Mouse (Mus musculus) stomach, embryonic 16.5 days (tissue): ENCODE measurements around the gene Rasgef1c. TPM values are rescaled to one million over a fixed set of nuclear protein-coding genes. Genes with fewer than 3 reads are reported as not detected.
A peak's percentile ranks its signal among the peaks of the same experiment; 100 is the strongest.

Experiments
- ATAC-seq: fragments of 200-750 bp; cut with Nextera tagmentation; 2 replicates; pipeline ENCODE4 v1.8.0; 2017; ENCODE audit warnings: moderate number of reproducible peaks, moderate TSS enrichment; ENCODE audit not compliant: insufficient read depth, low FRiP score
- H3K27ac ChIP-seq: fragments of 300-500 bp; sonication (generic); 2 replicates; pipeline ENCODE4 v1.5.1; 2014; ENCODE audit warnings: low read length
- H3K27me3 ChIP-seq: fragments of 300-500 bp; sonication (generic); 2 replicates; pipeline ENCODE4 v1.6.1; 2014; ENCODE audit warnings: low read length, control low read depth, mixed read lengths; ENCODE audit not compliant: control insufficient read depth, insufficient read depth
- H3K36me3 ChIP-seq: fragments of 300-500 bp; sonication (generic); 2 replicates; pipeline ENCODE4 v1.6.1; 2014; ENCODE audit warnings: low read length; ENCODE audit not compliant: control insufficient read depth, insufficient read depth
- H3K4me1 ChIP-seq: fragments of 300-500 bp; sonication (generic); 2 replicates; pipeline ENCODE4 v1.6.1; 2014; ENCODE audit warnings: low read length, control low read depth, mixed read lengths; ENCODE audit not compliant: control insufficient read depth, insufficient read depth
- H3K4me2 ChIP-seq: fragments of 300-500 bp; sonication (generic); 2 replicates; pipeline ENCODE4 v1.6.1; 2014; ENCODE audit warnings: low read depth, low read length, mixed read lengths
- H3K4me3 ChIP-seq: fragments of 300-500 bp; sonication (generic); replicated peaks from 2 replicates; pipeline ENCODE4 v1.5.1; 2014; ENCODE audit warnings: mild to moderate bottlenecking, low read length
- H3K9ac ChIP-seq: fragments of 300-500 bp; sonication (generic); 2 replicates; pipeline ENCODE4 v1.6.1; 2014; ENCODE audit warnings: low read length
- H3K9me3 ChIP-seq: fragments of 300-500 bp; sonication (generic); replicated peaks from 2 replicates; pipeline ENCODE4 v1.6.1; 2016; ENCODE audit warnings: low read length, control low read depth; ENCODE audit not compliant: control insufficient read depth
- WGBS: fragments of 180-500 bp; shearing (Covaris S2); extraction: QIAGEN DNeasy Blood & Tissue Kit; methylation state at CpG from one replicate; pipeline ENCODE4 v1.1.7; 2014; 5-methylcytosine and 5-hydroxymethylcytosine counted together
- polyA plus RNA-seq: library from polyadenylated mRNA; unstranded; fragments of >200 nt; fragmentation: Nextera tagmentation; extraction: Ambion mirVana; gene quantifications from 2 replicates; pipeline ENCODE4 v1.2.1, GENCODE M21; 2015

The Rasgef1c gene
- polyA plus RNA-seq, 1 experiment from 2014 or later = 0.50 TPM

DNA sequence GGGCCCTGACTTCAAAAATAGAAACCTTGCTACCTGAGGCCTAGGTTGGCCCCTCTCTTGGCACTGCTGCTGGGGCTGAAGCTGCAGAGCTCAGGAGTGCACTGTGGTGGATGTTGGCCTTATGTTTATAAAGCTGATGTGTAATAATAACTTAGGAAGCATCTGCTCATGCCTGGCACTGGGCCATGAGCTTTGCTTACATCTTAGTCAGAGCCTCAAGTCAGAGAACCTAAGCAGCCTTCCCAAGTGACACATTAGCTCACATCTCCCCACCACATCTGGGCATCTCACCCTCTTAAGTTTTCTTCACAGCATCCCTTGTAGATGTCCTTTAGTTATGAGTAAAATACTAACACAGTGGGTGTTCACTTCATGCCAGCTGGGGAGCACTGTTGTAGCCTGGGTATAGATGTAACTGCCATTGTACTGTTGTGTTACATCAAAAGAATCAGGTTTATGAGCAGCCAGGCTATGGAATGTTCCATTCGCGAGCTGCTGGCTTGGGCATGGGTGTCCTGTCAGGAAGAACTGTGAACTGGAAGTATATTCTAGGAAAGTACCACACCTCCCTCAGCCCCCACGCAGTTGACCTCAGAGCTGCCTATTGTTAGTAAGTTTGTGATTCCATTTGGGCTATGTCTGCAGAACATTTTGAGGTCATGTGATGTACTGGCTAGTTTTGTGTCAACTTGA, 21.5 kb upstream of the Rasgef1c start:
- H3K9ac ChIP-seq = no peak overlapping the region
- WGBS = 89% methylated on average over 3 of the region's 3 CpGs
- no peaks in the 10 kb centered on the region for H3K9me3 ChIP-seq
- H3K36me3 ChIP-seq = 0 out of 2 replicates have a peak, but pooled peaks cover 6% of the 10 kb centered on the region
- H3K4me3 ChIP-seq = no peak overlapping the region
- H3K4me1 ChIP-seq = 0 out of 2 replicates have a peak, but pooled peaks cover 3% of the 10 kb centered on the region
- H3K4me2 ChIP-seq = no peak overlapping the region
- no peak overlapping the region for H3K27ac ChIP-seq
- H3K27me3 ChIP-seq = no peaks in the 10 kb centered on the region
- ATAC-seq = peak; percentile 37; the same call in 1 of the 2 replicates

DNA sequence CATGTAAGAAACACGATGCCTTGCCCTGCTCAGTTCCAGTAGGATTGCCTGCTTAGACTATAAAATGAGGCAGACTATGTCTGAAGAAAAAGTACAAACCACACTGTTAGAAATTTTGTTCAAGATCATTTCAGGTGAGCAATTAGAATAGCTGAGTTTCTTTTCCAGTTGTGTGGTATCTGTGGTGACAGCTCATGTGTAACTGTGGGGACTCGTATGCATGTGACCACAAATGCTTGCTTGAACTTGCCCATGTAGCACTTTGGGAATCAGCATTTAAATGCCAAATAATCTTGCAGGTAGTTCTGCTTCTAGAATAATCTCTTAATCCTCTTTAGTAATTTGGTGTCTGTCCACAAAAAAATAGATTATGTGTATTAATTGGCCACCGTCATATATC, 18.2 kb upstream of the Rasgef1c start:
- Histone ChIP-seq H3K27ac (no peak overlapping the region), H3K4me2 (no peak overlapping the region), H3K27me3 (no peaks in the 10 kb centered on the region), H3K9me3 (no peaks in the 10 kb centered on the region), H3K9ac (no peak overlapping the region), H3K4me3 (no peak overlapping the region), H3K4me1 (0 out of 2 replicates have a peak, but pooled peaks cover 3% of the 10 kb centered on the region), H3K36me3 (peaks cover 6% of the 10 kb centered on the region; the same call in 1 of the 2 replicates)
- no peak for ATAC-seq
- WGBS = 89% methylated on average over 3 of the region's 3 CpGs

DNA sequence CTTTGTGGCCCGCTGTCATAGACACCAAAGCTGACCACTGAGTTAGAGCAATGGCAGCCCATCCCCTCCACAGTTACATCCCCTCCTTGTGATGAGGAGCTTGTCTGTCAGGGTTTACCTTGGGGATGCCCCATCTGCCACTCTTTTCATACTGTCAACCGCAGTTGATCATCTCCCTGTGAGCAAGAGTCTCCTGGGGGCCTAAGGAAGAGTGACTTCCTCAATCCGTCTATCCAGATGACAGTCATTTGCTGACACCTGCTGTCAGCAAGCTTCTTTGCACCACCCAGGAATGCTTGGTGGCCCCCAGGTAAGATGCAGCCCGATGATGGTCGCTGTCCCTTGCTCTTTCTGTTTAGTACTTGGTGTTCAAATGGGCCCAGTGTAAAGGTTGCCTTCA, 13.2 kb upstream of the Rasgef1c start:
- H3K36me3 ChIP-seq = no peaks in the 10 kb centered on the region; the same call in 1 of the 2 replicates
- no peaks in the 10 kb centered on the region for H3K9me3 ChIP-seq
- H3K4me3 ChIP-seq = no peak overlapping the region
- no peaks in the 10 kb centered on the region for H3K27me3 ChIP-seq
- no peak overlapping the region for H3K27ac ChIP-seq
- WGBS = 88% methylated on average over 5 of the region's 5 CpGs
- no peak overlapping the region for H3K9ac ChIP-seq
- H3K4me1 ChIP-seq = no peaks in the 10 kb centered on the region
- no peak overlapping the region for H3K4me2 ChIP-seq
- no peak for ATAC-seq

DNA sequence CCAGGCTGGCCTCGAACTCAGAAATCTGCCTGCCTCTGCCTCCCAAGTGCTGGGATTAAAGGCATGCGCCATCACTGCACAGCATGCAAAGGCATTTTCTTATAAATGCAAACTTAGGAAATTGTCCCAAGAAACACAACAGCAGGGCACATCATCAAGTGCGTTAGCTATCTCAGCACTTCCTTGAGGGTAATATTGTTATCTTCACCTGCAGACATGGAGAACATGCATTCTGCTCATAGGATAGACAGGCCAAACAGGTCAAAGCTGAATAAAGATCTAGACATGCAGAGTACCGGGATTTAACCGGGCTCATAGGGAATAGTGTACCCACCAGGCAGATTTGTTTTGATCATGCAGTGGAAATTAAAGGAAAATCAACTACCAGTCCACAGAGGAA, 9.6 kb upstream of the Rasgef1c start:
- no peak for ATAC-seq
- no peaks in the 10 kb centered on the region for H3K27me3 ChIP-seq

DNA sequence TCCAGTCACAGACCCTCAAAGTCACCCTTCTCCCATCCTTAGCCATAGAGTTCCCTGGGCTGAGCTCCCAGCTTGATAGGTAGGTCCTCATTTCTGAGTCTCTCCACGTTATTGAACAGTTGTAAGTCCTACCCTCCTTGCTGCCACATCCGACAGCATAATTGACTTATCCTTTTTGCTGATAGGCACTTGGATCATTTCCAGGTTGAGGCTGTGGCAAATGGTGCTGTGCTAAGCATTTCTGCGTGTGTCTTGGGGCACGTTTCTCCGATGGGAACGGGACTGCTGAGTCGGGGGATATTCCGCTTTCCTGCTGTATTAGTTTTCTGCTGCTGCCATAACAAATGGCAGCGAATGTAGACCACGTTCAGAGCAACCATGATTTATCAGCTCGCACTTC, 7.8 kb upstream of the Rasgef1c start:
- Histone ChIP-seq H3K27me3 (0 out of 2 replicates have a peak, but pooled peaks cover 2% of the 10 kb centered on the region), H3K4me3 (no peak overlapping the region), H3K9me3 (peaks cover 3% of the 10 kb centered on the region; the same call in 1 of the 2 replicates), H3K27ac (no peak overlapping the region), H3K9ac (no peak overlapping the region), H3K36me3 (no peaks in the 10 kb centered on the region), H3K4me1 (no peaks in the 10 kb centered on the region), H3K4me2 (no peak overlapping the region)
- 70% methylated on average over 11 of the region's 11 CpGs for WGBS
- ATAC-seq = no peak

More for the DNA sequence above, 9.6 kb upstream of the Rasgef1c start:
- no peaks in the 10 kb centered on the region for H3K4me1 ChIP-seq
- H3K27ac ChIP-seq = no peak overlapping the region
- no peaks in the 10 kb centered on the region; the same call in 1 of the 2 replicates for H3K36me3 ChIP-seq
- no peak overlapping the region for H3K9ac ChIP-seq
- H3K4me3 ChIP-seq = no peak overlapping the region
- 91% methylated on average over 5 of the region's 5 CpGs for WGBS
- H3K4me2 ChIP-seq = no peak overlapping the region
- H3K9me3 ChIP-seq = no peaks in the 10 kb centered on the region

DNA sequence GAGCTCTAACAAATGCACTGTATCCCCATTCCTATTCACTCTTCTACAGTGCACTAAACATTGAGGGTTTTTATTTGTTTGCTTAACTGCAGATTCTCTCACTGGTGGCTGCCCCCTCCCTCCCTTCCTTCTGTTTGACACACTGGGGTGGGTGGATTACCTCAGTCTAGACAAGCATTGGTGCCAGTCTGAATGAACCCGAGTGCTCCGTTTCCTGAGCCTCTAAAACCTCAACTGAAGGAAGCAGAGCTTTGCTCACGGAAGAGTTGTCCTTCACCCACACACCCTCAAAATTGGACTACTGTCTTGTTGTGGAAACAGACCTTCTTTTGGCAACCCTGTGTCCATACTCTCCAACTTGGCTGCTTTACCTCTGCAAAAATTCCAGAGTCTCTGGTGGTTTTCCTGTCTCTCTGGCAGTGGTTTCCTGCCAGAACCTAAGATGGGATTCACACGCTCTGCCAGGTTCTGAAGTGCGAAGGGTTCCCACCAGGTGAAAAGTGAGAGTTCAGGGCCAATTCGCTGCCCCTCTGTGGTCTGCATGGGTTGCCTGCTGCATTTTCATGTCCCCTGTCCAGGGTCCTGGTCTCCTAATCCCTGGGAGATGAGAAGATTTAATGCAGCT, 5.6 kb upstream of the Rasgef1c start:
- 40% methylated on average over 6 of the region's 6 CpGs for WGBS
- H3K4me3 ChIP-seq = no peak overlapping the region
- no peak overlapping the region for H3K27ac ChIP-seq
- H3K36me3 ChIP-seq = no peaks in the 10 kb centered on the region
- no peaks in the 10 kb centered on the region for H3K4me1 ChIP-seq
- peaks cover 3% of the 10 kb centered on the region; the same call in 1 of the 2 replicates for H3K9me3 ChIP-seq
- no peak for ATAC-seq
- H3K4me2 ChIP-seq = no peak overlapping the region
- H3K9ac ChIP-seq = no peak overlapping the region
- peaks cover 13% of the 10 kb centered on the region for H3K27me3 ChIP-seq

DNA sequence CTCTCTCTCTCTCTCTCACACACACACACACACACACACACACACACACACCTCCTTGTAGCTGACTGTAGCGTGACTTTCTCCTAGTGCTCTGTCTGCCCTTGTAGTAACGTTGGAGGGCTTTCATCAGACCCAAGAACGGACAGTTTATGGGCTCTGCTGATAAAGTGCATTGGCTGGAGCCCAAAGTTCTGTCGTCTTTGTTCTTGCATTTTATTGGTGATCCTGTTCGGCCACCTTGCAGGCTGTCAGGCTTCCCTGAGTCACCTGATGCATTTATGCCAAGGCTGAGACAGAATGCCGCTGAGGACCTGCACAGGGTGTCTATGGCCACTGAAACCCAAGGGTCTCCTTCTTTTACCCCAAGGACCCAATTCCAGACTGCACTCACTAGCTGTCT, 1.6 kb upstream of the Rasgef1c start:
- H3K4me1 ChIP-seq = 0 out of 2 replicates have a peak, but pooled peaks cover 3% of the 10 kb centered on the region
- no peak overlapping the region for H3K4me3 ChIP-seq
- 43% methylated on average over 6 of the region's 6 CpGs for WGBS
- no peak overlapping the region for H3K4me2 ChIP-seq
- H3K9me3 ChIP-seq = peaks cover 3% of the 10 kb centered on the region; the same call in 1 of the 2 replicates
- H3K27ac ChIP-seq = no peak overlapping the region
- no peak for ATAC-seq
- no peaks in the 10 kb centered on the region for H3K36me3 ChIP-seq
- peaks cover 30% of the 10 kb centered on the region for H3K27me3 ChIP-seq
- no peak overlapping the region for H3K9ac ChIP-seq

DNA sequence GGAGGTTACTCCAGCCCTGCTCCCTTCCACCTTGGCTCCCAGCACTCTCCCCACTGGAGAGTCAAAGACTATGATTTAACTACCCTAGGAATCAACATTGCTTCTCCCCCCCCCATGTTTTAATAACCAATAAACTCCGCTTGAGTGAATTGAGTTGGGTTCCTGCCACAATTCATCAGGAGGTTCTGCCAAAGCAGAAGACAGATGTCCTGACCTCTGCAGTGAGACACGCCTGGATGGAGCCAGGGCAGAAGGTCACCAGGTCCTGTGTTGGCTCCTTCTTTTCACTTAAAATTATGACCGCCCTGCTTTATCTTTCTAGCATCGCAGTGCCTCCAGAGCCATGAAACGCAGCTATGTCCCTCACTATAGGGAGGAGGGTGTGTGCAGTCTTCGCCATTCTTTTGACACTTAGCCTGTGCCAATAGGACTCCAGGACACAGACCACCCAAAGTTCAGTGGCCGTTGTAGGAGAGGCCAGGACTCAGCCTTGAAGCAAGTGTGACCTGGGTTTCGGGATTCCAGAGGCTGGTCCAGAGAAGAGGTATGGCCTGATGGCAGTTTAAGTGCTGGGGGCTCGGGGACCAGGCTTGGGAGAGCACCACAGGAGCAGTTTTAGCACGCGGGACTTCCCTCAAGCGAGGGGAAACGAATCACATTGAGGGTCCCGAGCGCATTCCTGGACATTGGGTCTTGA, 525 bp upstream of the Rasgef1c start:
- ATAC-seq = peak; percentile 18; the same call in 1 of the 2 replicates
- peak overlapping the region; percentile 68 for H3K9ac ChIP-seq
- WGBS = 18% methylated on average over 15 of the region's 15 CpGs

DNA sequence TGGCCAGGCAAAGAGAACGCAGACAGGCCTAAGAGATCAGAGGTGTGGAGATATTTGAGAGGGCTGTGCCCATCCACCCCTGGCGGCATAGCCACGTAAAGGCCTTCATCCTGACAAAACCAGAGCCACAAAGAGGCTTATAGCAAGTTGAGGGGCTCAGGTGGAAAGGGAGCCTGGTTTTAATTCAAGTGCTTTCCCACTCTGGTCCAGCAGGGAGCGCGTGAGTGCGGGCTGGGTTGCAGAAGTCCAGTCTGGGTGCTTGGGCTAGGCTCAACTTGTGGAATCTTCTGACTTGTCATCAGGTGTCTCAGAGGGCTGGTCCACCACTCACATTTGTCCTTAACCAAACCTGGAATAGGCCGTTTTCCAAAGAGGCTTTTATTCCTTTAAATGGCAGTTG, 1.7 kb downstream of the Rasgef1c start:
- 0 out of 2 replicates have a peak, but pooled peaks cover 3% of the 10 kb centered on the region for H3K4me1 ChIP-seq
- no peaks in the 10 kb centered on the region for H3K36me3 ChIP-seq
- WGBS = 20% methylated on average over 7 of the region's 7 CpGs
- H3K4me3 ChIP-seq = no peak overlapping the region
- no peak for ATAC-seq
- H3K9me3 ChIP-seq = no peaks in the 10 kb centered on the region
- no peak overlapping the region for H3K27ac ChIP-seq
- no peak overlapping the region for H3K4me2 ChIP-seq
- no peak overlapping the region for H3K9ac ChIP-seq
- H3K27me3 ChIP-seq = peaks cover 30% of the 10 kb centered on the region

More for the DNA sequence above, 525 bp upstream of the Rasgef1c start:
- no peak overlapping the region for H3K27ac ChIP-seq
- H3K9me3 ChIP-seq = peaks cover 3% of the 10 kb centered on the region; the same call in 1 of the 2 replicates
- peaks cover 30% of the 10 kb centered on the region for H3K27me3 ChIP-seq
- peak overlapping the region; percentile 100 for H3K4me2 ChIP-seq
- 0 out of 2 replicates have a peak, but pooled peaks cover 3% of the 10 kb centered on the region for H3K4me1 ChIP-seq
- peak overlapping the region; percentile 61 for H3K4me3 ChIP-seq
- no peaks in the 10 kb centered on the region for H3K36me3 ChIP-seq
